Mouse (Mus musculus) testis, adult 2 months (tissue): Measurements from ENCODE around the gene Coro1a. TPM values are rescaled to one million over a fixed set of nuclear protein-coding genes. Genes with fewer than 3 reads are reported as not detected.

Experiments used
- H3K27ac ChIP-seq: fragments of 200-500 bp; 2 replicates; pipeline ENCODE4 v1.5.1; 2012; ENCODE audit warnings: low read depth, low read length; ENCODE audit not compliant: control insufficient read depth, insufficient read depth
- H3K27me3 ChIP-seq: fragments of 200-500 bp; 2 replicates; pipeline ENCODE4 v1.6.1; 2012; ENCODE audit warnings: mild to moderate bottlenecking, low read length, moderate library complexity; ENCODE audit not compliant: control insufficient read depth, insufficient read depth
- H3K36me3 ChIP-seq: fragments of 200-500 bp; 2 replicates; pipeline ENCODE4 v1.6.1; 2012; ENCODE audit warnings: mild to moderate bottlenecking, low read length; ENCODE audit not compliant: control insufficient read depth, insufficient read depth
- H3K4me1 ChIP-seq: fragments of 200-500 bp; 2 replicates; pipeline ENCODE4 v1.6.1; 2012; ENCODE audit warnings: low read length; ENCODE audit not compliant: control insufficient read depth, insufficient read depth
- H3K4me3 ChIP-seq: fragments of 200-500 bp; 2 replicates; pipeline ENCODE4 v1.5.1; 2012; ENCODE audit warnings: low read depth, mild to moderate bottlenecking, low read length, moderate library complexity, mixed read lengths; ENCODE audit not compliant: control insufficient read depth
- CTCF ChIP-seq: fragments of 200-500 bp; IDR thresholded peaks from 2 replicates; pipeline ENCODE4 v1.5.1; 2012; ENCODE audit warnings: low read depth, mild to moderate bottlenecking, inconsistent platforms, low read length, moderate library complexity; ENCODE audit not compliant: control insufficient read depth, insufficient read depth, insufficient replicate concordance
- POLR2A ChIP-seq: fragments of 200-500 bp; IDR thresholded peaks from 2 replicates; pipeline ENCODE4 v1.6.1; 2012; ENCODE audit warnings: low read depth, mild to moderate bottlenecking, inconsistent platforms, low read length, moderate library complexity; ENCODE audit not compliant: control insufficient read depth
- polyA plus RNA-seq: library from polyadenylated mRNA; depleted of rRNA; stranded (reverse); fragments of >200 nt; gene quantifications from 2 replicates; pipeline ENCODE4 v1.2.3, GENCODE M21; 2012

Gene Coro1a
- polyA plus RNA-seq, 1 experiment, result 2.6 TPM

DNA sequence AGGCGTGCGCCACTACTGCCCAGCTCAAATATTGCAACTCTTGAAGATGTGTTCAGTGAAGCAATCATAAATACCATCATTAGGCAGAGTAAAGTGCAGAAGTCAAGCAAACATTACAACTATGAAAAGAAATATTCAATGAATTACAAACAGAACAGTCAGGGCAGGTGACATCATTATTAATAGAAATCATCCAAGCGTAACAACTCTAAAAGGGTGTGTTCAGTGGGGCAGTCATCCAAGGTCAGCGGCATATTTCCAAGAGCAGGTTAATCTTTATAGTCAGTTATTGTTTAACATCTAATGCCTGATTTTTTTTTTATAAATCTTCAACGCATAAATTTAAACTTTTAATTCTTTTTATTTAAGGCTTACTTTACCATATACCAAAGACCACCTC, 26.4 kb downstream of the Coro1a start:
- no peaks in the 10 kb centered on the region for H3K27me3 ChIP-seq
- peaks cover 4% of the 10 kb centered on the region for H3K4me1 ChIP-seq
- no peak overlapping the region for H3K27ac ChIP-seq
- TF ChIP-seq POLR2A (no peak), CTCF (no peak)
- H3K4me3 ChIP-seq, result no peak overlapping the region
- H3K36me3 ChIP-seq, result no peaks in the 10 kb centered on the region

- no peak overlapping the region for H3K27ac ChIP-seq
- H3K4me1 ChIP-seq, result peaks cover 4% of the 10 kb centered on the region
- H3K4me3 ChIP-seq, result no peak overlapping the region
- H3K36me3 ChIP-seq, result no peaks in the 10 kb centered on the region
- TF ChIP-seq CTCF, result no peak
- no peak for TF ChIP-seq POLR2A
- no peaks in the 10 kb centered on the region for H3K27me3 ChIP-seq
Measured at GRCm38 (mm10) chr7:126679683-126680082, 27.9 kb downstream of the Coro1a start.

DNA sequence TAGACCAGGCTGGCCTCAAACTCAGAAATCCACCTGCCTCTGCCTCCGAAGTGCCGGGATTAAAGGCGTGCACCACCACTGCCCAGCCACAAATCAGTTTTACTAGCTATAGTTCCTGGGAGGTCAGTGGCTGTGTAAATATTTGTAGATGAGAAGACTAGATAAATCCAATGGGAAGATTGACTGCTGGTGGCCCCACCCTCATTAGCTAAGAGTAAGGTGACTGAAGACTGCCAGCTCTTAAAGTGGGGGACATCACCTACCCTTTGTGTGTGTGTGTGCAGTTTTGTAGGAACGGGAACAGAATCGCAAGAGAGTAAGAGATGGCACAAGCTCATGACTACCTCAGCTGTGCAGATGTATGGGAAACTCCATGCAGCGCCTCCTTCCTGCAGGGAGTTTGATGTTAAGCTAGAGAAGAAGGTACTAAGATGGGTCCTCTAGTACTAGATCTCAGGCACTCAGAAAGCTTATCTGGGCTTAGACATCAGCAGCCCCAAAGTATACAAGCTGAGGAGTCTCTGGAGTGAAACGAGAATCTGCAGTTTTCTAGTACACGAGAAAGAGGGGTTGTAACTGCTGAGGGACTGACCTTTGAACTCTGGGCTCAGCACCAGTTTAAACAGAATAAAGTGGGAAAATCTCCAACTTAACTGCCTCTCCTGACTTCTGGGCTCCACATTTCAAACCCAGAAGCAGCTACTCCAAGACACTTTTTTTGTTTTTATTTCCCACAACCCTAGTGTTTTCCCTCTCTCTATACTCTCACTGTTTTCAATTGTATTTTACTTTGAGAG, 28.8 kb downstream of the Coro1a start:
- Histone ChIP-seq H3K36me3 (no peaks in the 10 kb centered on the region), H3K4me1 (peaks cover 4% of the 10 kb centered on the region), H3K27ac (no peak overlapping the region), H3K27me3 (no peaks in the 10 kb centered on the region), H3K4me3 (no peak overlapping the region)
- TF ChIP-seq POLR2A, result no peak
- TF ChIP-seq CTCF, result no peak

DNA sequence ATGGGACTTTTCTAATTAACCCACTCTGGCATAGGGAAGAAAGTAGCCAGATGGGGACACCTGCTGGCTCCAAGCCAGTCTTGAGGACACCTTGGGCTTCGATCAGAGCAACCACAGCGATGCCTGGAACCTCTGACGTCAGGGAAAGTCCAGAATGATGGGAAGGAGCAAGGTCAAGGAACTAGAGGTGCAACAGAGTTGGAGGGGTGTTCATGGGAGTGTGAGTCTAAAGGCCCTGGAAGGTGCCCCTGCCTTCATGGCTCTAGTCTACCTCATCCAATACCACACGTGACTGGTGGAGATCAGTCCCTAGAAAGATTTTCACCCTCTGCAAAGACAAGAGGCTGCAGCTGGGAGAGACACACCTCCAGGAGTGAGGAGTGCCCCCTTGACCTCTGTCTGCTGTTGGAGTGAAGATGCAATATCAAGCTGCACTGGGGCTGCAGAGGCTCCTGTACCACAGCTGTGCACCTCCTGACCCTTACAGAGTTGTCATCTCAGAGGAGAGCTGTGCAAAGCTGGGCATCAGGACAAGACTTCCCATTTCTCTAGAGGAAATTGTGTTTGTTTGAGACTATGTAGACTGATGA, 30.9 kb downstream of the Coro1a start:
- no peaks in the 10 kb centered on the region for H3K36me3 ChIP-seq
- no peak for TF ChIP-seq POLR2A
- TF ChIP-seq CTCF, result no peak
- peak overlapping the region; percentile 69 for H3K27ac ChIP-seq
- no peaks in the 10 kb centered on the region for H3K27me3 ChIP-seq
- no peak overlapping the region for H3K4me3 ChIP-seq
- peaks cover 4% of the 10 kb centered on the region for H3K4me1 ChIP-seq

DNA sequence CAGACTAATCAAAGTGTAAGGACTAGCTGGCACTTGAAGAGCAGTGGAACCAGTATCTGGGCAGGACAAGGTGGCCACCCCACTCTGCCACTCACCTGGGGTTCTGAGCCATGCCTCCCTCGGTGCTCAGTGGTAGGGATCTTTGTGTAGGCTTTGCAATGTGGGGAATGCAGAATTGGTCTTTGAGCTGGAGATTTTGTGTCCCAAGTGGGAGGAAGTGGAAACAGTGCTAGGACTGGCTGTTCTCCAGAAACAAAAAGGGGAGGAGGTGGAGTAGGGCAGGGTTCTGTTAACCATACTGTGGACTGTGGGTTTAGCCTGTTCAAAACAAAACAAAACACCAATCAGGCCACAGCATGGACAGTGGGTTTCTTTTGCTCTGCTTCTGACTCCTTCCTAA, 31.4 kb downstream of the Coro1a start, which contains the start of gene Sult1a1:
Sult1a1 (minus strand) TSS at position 226 of the 400 bp plus-strand sequence.
- Histone ChIP-seq H3K36me3 (no peaks in the 10 kb centered on the region), H3K27me3 (no peaks in the 10 kb centered on the region), H3K27ac (peak within 1 kb of the TSS; percentile 83), H3K4me1 (peaks cover 4% of the 10 kb centered on the region), H3K4me3 (peak within 1 kb of the TSS; percentile 14)
- TF ChIP-seq CTCF, result no peak
- TF ChIP-seq POLR2A, result no peak

GRCm38 (mm10) chr7:126675104-126675503, 32.5 kb downstream of the Coro1a start:
- no peaks in the 10 kb centered on the region for H3K36me3 ChIP-seq
- H3K4me1 ChIP-seq, result peaks cover 4% of the 10 kb centered on the region
- TF ChIP-seq POLR2A, result no peak
- no peak for TF ChIP-seq CTCF
- no peak overlapping the region for H3K27ac ChIP-seq
- no peaks in the 10 kb centered on the region for H3K27me3 ChIP-seq
- no peak overlapping the region for H3K4me3 ChIP-seq

DNA sequence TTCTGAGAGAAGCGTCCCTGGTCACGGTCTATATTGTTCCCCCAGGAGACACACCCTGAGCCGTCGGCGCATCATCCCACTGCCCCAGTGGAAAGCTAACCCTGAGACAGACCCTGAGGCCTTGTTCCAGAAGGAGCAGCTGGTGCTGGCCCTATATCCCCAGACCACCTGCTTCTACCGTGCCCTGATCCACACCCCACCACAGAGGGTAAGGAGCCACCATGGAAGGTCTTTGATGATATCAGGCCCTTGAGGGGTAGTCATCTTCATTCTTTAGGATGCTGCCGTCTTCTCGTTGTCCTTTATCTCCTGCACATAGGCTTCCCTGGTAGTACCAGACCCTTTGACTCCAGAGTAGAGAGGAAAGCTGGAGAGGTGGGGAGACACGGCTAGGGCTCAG, 35.5 kb downstream of the Coro1a start:
- Histone ChIP-seq H3K36me3 (no peaks in the 10 kb centered on the region), H3K27ac (no peak overlapping the region), H3K4me1 (peaks cover 4% of the 10 kb centered on the region), H3K4me3 (no peak overlapping the region), H3K27me3 (no peaks in the 10 kb centered on the region)
- TF ChIP-seq CTCF, result no peak
- no peak for TF ChIP-seq POLR2A
